31 mouse cellular contexts compared by ENCODE assay signal in genomic region chr12:106763552-106763951, GRCm38 (mm10).
"Had no signal": no experiment of that assay in that cellular context is flagged by ENCODE, and none has a peak within 500 bp of the region (broad histone marks: within the 10 kb centered on the region; RNA-seq: fewer than 3 reads in every experiment).

No protein-coding gene starts in this region.

- H3K9me3 ChIP-seq: limb, embryonic 10.5 days; limb, embryonic 12.5 days; limb, embryonic 13.5 days; limb, embryonic 15.5 days; liver, embryonic 12.5 days; liver, embryonic 13.5 days; liver, embryonic 15.5 days; lung, embryonic 15.5 days; midbrain, embryonic 10.5 days; midbrain, embryonic 15.5 days; neural tube, embryonic 12.5 days had no signal

- H3K4me1 ChIP-seq: limb, embryonic 10.5 days; limb, embryonic 12.5 days; limb, embryonic 13.5 days; limb, embryonic 15.5 days; liver, embryonic 12.5 days; liver, embryonic 13.5 days; liver, embryonic 15.5 days; lung, embryonic 15.5 days; midbrain, embryonic 10.5 days; midbrain, embryonic 12.5 days; midbrain, embryonic 13.5 days; midbrain, embryonic 15.5 days; neural tube, embryonic 12.5 days had no signal

- H3K4me3 ChIP-seq: left cerebral cortex, adult 2 months; limb, embryonic 10.5 days; limb, embryonic 12.5 days; limb, embryonic 13.5 days; limb, embryonic 15.5 days; liver, embryonic 12.5 days; liver, embryonic 13.5 days; liver, embryonic 15.5 days; lung, embryonic 15.5 days; midbrain, embryonic 10.5 days; midbrain, embryonic 12.5 days; midbrain, embryonic 13.5 days; midbrain, embryonic 15.5 days; myocyte; neural tube, embryonic 12.5 days had no signal

- H3K36me3 ChIP-seq: limb, embryonic 10.5 days; limb, embryonic 12.5 days; limb, embryonic 13.5 days; limb, embryonic 15.5 days; liver, embryonic 12.5 days; liver, embryonic 13.5 days; liver, embryonic 15.5 days; lung, embryonic 15.5 days; midbrain, embryonic 10.5 days; midbrain, embryonic 12.5 days; midbrain, embryonic 13.5 days; midbrain, embryonic 15.5 days; neural tube, embryonic 12.5 days had no signal

- H3K27me3 ChIP-seq: limb, embryonic 12.5 days; limb, embryonic 13.5 days; limb, embryonic 15.5 days; liver, embryonic 12.5 days; liver, embryonic 13.5 days; liver, embryonic 15.5 days; lung, embryonic 15.5 days; midbrain, embryonic 12.5 days; midbrain, embryonic 13.5 days; midbrain, embryonic 15.5 days; neural tube, embryonic 12.5 days had no signal

- DNase-seq: left cerebral cortex, postnatal 4 days; liver; liver, embryonic 13.5 days; liver, postnatal 0 days; lung, adult 18-20 months; lung, adult 2 months; lung, embryonic 14.5 days; lung, postnatal 10 days; lung, postnatal 14 days; lung, postnatal 36 days; lung, postnatal 4 days; midbrain, embryonic 14.5 days had no signal

- H3K27ac ChIP-seq: left cerebral cortex, adult 2 months; limb, embryonic 10.5 days; limb, embryonic 12.5 days; limb, embryonic 13.5 days; limb, embryonic 15.5 days; liver, embryonic 12.5 days; liver, embryonic 13.5 days; liver, embryonic 14.5 days; liver, embryonic 15.5 days; lung, embryonic 15.5 days; macrophage; midbrain, embryonic 10.5 days; midbrain, embryonic 12.5 days; midbrain, embryonic 13.5 days; midbrain, embryonic 15.5 days; neural tube, embryonic 12.5 days had no signal

- ATAC-seq: liver, embryonic 12.5 days; liver, postnatal 0 days; lung, postnatal 0 days; midbrain, embryonic 13.5 days; midbrain, embryonic 15.5 days; midbrain, embryonic 16.5 days had no signal

- H3K4me2 ChIP-seq: limb, embryonic 12.5 days; limb, embryonic 13.5 days; limb, embryonic 15.5 days; liver, embryonic 12.5 days; liver, embryonic 13.5 days; liver, embryonic 15.5 days; lung, embryonic 14.5 days; lung, embryonic 15.5 days; midbrain, embryonic 11.5 days; midbrain, embryonic 12.5 days; midbrain, embryonic 13.5 days; midbrain, embryonic 15.5 days; neural tube, embryonic 12.5 days had no signal

- H3K9ac ChIP-seq: limb, embryonic 12.5 days; limb, embryonic 13.5 days; limb, embryonic 15.5 days; liver, embryonic 12.5 days; liver, embryonic 13.5 days; liver, embryonic 14.5 days; liver, embryonic 15.5 days; liver, postnatal 0 days; lung, embryonic 14.5 days; lung, embryonic 15.5 days; midbrain, embryonic 12.5 days; midbrain, embryonic 13.5 days; midbrain, embryonic 15.5 days; neural tube, embryonic 12.5 days had no signal
